Mouse (Mus musculus) left cerebral cortex, adult 9 months (tissue): ENCODE measurements around the gene Pex10.
A peak's percentile ranks its signal among the peaks of the same experiment; 100 is the strongest.

Experiments
- DNase-seq, 2 experiments: peaks; one replicate each; pipeline ENCODE4 v3.0.0; 2022; ENCODE audit warnings: low spot score in 2 of 2

Gene Pex10

GRCm38 (mm10) chr4:155093431-155094149 lies 26.8 kb downstream of the Pex10 start:
- DNase-seq = no peak

GRCm38 (mm10) chr4:155094565-155094964 lies 27.7 kb downstream of the Pex10 start:
- no peak for DNase-seq

GRCm38 (mm10) chr4:155095238-155095900 lies 28.6 kb downstream of the Pex10 start:
- DNase-seq = peak; percentile 65 to 91

GRCm38 (mm10) chr4:155095967-155096366 lies 29.2 kb downstream of the Pex10 start:
- DNase-seq = no peak

- DNase-seq = no peak
These were observed 30.6 kb downstream of the Pex10 start for GRCm38 (mm10) chr4:155097452-155097851.

- no peak for DNase-seq
These were observed 31.8 kb downstream of the Pex10 start for GRCm38 (mm10) chr4:155098572-155098971.

GRCm38 (mm10) chr4:155107886-155108285 lies 41.1 kb downstream of the Pex10 start:
- DNase-seq = no peak

GRCm38 (mm10) chr4:155109471-155109870 lies 42.7 kb downstream of the Pex10 start:
- DNase-seq = no peak

- DNase-seq = peak in 1 of 2 experiments; percentile 29
These were observed 47.1 kb downstream of the Pex10 start for GRCm38 (mm10) chr4:155113766-155114410.

- no peak for DNase-seq
These were observed 49.8 kb downstream of the Pex10 start for GRCm38 (mm10) chr4:155116607-155117006.

- DNase-seq = no peak
These were observed 50.7 kb downstream of the Pex10 start for GRCm38 (mm10) chr4:155117396-155117978.

- no peak for DNase-seq
These were observed 51.5 kb downstream of the Pex10 start for GRCm38 (mm10) chr4:155118278-155118677.

- no peak for DNase-seq
These were observed 53.2 kb downstream of the Pex10 start for GRCm38 (mm10) chr4:155120038-155120437.

GRCm38 (mm10) chr4:155120583-155120982 lies 53.8 kb downstream of the Pex10 start:
- no peak for DNase-seq

- no peak for DNase-seq
These were observed 54.4 kb downstream of the Pex10 start for GRCm38 (mm10) chr4:155121222-155121621.
